Mouse (Mus musculus): ENCODE data around the gene Srebf2. TPM values are rescaled to one million over a fixed set of nuclear protein-coding genes. Genes with fewer than 3 reads are reported as not detected.

Gene Srebf2
- polyA plus RNA-seq, 1 experiment from 2014 or later: 161 TPM

- Histone ChIP-seq H3K4me1 (ENCODE audit: control insufficient read depth, insufficient read depth, low read length) (no peaks in the 10 kb centered on the region), H3K27me3 (ENCODE audit: control insufficient read depth, insufficient read depth, low read length) (no peaks in the 10 kb centered on the region), H3K36me3 (ENCODE audit: control insufficient read depth, insufficient read depth, low read length) (peaks cover 4% of the 10 kb centered on the region; the same call in 1 of the 2 replicates), H3K4me3 (replicated peaks; ENCODE audit: low read length) (no peak overlapping the region), H3K9ac (ENCODE audit: low read length) (no peak overlapping the region), H3K4me2 (ENCODE audit: low read depth, low read length) (no peak overlapping the region), H3K27ac (ENCODE audit: low read length) (no peak overlapping the region), H3K9me3 (replicated peaks; ENCODE audit: control insufficient read depth, low read length) (no peaks in the 10 kb centered on the region)
- WGBS: 49% methylated on average over 4 of the region's 4 CpGs
- no peak for ATAC-seq (ENCODE audit: insufficient read depth, low FRiP score)
Measured at GRCm38 (mm10) chr15:82138565-82138964, 8.4 kb upstream of the Srebf2 start.

- ATAC-seq (ENCODE audit: insufficient read depth, low FRiP score): no peak
- no peak overlapping the region for H3K9ac ChIP-seq (ENCODE audit: low read length)
- WGBS: 89% methylated on average over 8 of the region's 8 CpGs
- H3K27ac ChIP-seq (ENCODE audit: low read length): no peak overlapping the region
- H3K9me3 ChIP-seq (replicated peaks; ENCODE audit: control insufficient read depth, low read length): no peaks in the 10 kb centered on the region
- no peaks in the 10 kb centered on the region for H3K27me3 ChIP-seq (ENCODE audit: control insufficient read depth, insufficient read depth, low read length)
- H3K4me3 ChIP-seq (replicated peaks; ENCODE audit: low read length): no peak overlapping the region
- H3K36me3 ChIP-seq (ENCODE audit: control insufficient read depth, insufficient read depth, low read length): peaks cover 4% of the 10 kb centered on the region; the same call in 1 of the 2 replicates
- H3K4me2 ChIP-seq (ENCODE audit: low read depth, low read length): no peak overlapping the region
- H3K4me1 ChIP-seq (ENCODE audit: control insufficient read depth, insufficient read depth, low read length): no peaks in the 10 kb centered on the region
Measured at GRCm38 (mm10) chr15:82139196-82139595, 7.8 kb upstream of the Srebf2 start.

- Histone ChIP-seq H3K27me3 (ENCODE audit: control insufficient read depth, insufficient read depth, low read length) (no peaks in the 10 kb centered on the region), H3K36me3 (ENCODE audit: control insufficient read depth, insufficient read depth, low read length) (peaks cover 4% of the 10 kb centered on the region; the same call in 1 of the 2 replicates), H3K4me1 (ENCODE audit: control insufficient read depth, insufficient read depth, low read length) (peaks cover under 1% of the 10 kb centered on the region; the same call in 1 of the 2 replicates), H3K9ac (ENCODE audit: low read length) (no peak overlapping the region), H3K4me3 (replicated peaks; ENCODE audit: low read length) (no peak overlapping the region), H3K9me3 (replicated peaks; ENCODE audit: control insufficient read depth, low read length) (no peaks in the 10 kb centered on the region), H3K4me2 (ENCODE audit: low read depth, low read length) (no peak overlapping the region), H3K27ac (ENCODE audit: low read length) (no peak overlapping the region)
- ATAC-seq (ENCODE audit: insufficient read depth, low FRiP score): no peak
- WGBS: 78% methylated on average over 3 of the region's 3 CpGs
Measured at GRCm38 (mm10) chr15:82140355-82140754, 6.6 kb upstream of the Srebf2 start.

GRCm38 (mm10) chr15:82144157-82144556 lies 2.8 kb upstream of the Srebf2 start:
- 84% methylated on average over 5 of the region's 5 CpGs for WGBS
- H3K4me1 ChIP-seq (ENCODE audit: control insufficient read depth, insufficient read depth, low read length): peaks cover 22% of the 10 kb centered on the region
- no peak for ATAC-seq (ENCODE audit: insufficient read depth, low FRiP score)
- H3K4me3 ChIP-seq (replicated peaks; ENCODE audit: low read length): no peak overlapping the region
- peaks cover 4% of the 10 kb centered on the region; the same call in 1 of the 2 replicates for H3K36me3 ChIP-seq (ENCODE audit: control insufficient read depth, insufficient read depth, low read length)
- H3K4me2 ChIP-seq (ENCODE audit: low read depth, low read length): no peak overlapping the region
- no peak overlapping the region for H3K9ac ChIP-seq (ENCODE audit: low read length)
- no peaks in the 10 kb centered on the region for H3K9me3 ChIP-seq (replicated peaks; ENCODE audit: control insufficient read depth, low read length)
- no peak overlapping the region for H3K27ac ChIP-seq (ENCODE audit: low read length)
- H3K27me3 ChIP-seq (ENCODE audit: control insufficient read depth, insufficient read depth, low read length): no peaks in the 10 kb centered on the region

GRCm38 (mm10) chr15:82145408-82145807 lies 1.6 kb upstream of the Srebf2 start:
- no peak overlapping the region; the same call in 1 of the 2 replicates for H3K9ac ChIP-seq (ENCODE audit: low read length)
- no peak for ATAC-seq (ENCODE audit: insufficient read depth, low FRiP score)

GRCm38 (mm10) chr15:82145851-82146769 lies 871 bp upstream of the Srebf2 start:
- H3K9ac ChIP-seq (ENCODE audit: low read length): peak overlapping the region; percentile 55
- H3K4me3 ChIP-seq (replicated peaks; ENCODE audit: low read length): peak overlapping the region; percentile 86
- H3K27me3 ChIP-seq (ENCODE audit: control insufficient read depth, insufficient read depth, low read length): no peaks in the 10 kb centered on the region
- peaks cover under 1% of the 10 kb centered on the region; the same call in 1 of the 2 replicates for H3K36me3 ChIP-seq (ENCODE audit: control insufficient read depth, insufficient read depth, low read length)
- ATAC-seq (ENCODE audit: insufficient read depth, low FRiP score): no peak
- 7% methylated on average over 11 of the region's 11 CpGs for WGBS
- peak overlapping the region; percentile 95 for H3K27ac ChIP-seq (ENCODE audit: low read length)
- no peaks in the 10 kb centered on the region for H3K9me3 ChIP-seq (replicated peaks; ENCODE audit: control insufficient read depth, low read length)
- peaks cover 29% of the 10 kb centered on the region for H3K4me1 ChIP-seq (ENCODE audit: control insufficient read depth, insufficient read depth, low read length)
- peak overlapping the region; percentile 49 for H3K4me2 ChIP-seq (ENCODE audit: low read depth, low read length)

More at GRCm38 (mm10) chr15:82145408-82145807, 1.6 kb upstream of the Srebf2 start:
- Histone ChIP-seq H3K4me2 (ENCODE audit: low read depth, low read length) (no peak overlapping the region), H3K27ac (ENCODE audit: low read length) (peak overlapping the region; percentile 95), H3K9me3 (replicated peaks; ENCODE audit: control insufficient read depth, low read length) (no peaks in the 10 kb centered on the region), H3K27me3 (ENCODE audit: control insufficient read depth, insufficient read depth, low read length) (no peaks in the 10 kb centered on the region), H3K4me1 (ENCODE audit: control insufficient read depth, insufficient read depth, low read length) (peaks cover 27% of the 10 kb centered on the region), H3K36me3 (ENCODE audit: control insufficient read depth, insufficient read depth, low read length) (peaks cover 4% of the 10 kb centered on the region; the same call in 1 of the 2 replicates), H3K4me3 (replicated peaks; ENCODE audit: low read length) (no peak overlapping the region)
- WGBS: 25% methylated on average over 2 of the region's 2 CpGs

- WGBS: 0% methylated on average over 36 of the region's 50 CpGs
Measured at GRCm38 (mm10) chr15:82147611-82148111, 680 bp downstream of the Srebf2 start.

GRCm38 (mm10) chr15:82148510-82148911 lies 1.5 kb downstream of the Srebf2 start:
- Histone ChIP-seq H3K9me3 (replicated peaks; ENCODE audit: control insufficient read depth, low read length) (no peaks in the 10 kb centered on the region), H3K4me2 (ENCODE audit: low read depth, low read length) (peak overlapping the region; percentile 84), H3K27me3 (ENCODE audit: control insufficient read depth, insufficient read depth, low read length) (no peaks in the 10 kb centered on the region), H3K27ac (ENCODE audit: low read length) (peak overlapping the region; percentile 94), H3K36me3 (ENCODE audit: control insufficient read depth, insufficient read depth, low read length) (no peaks in the 10 kb centered on the region), H3K4me3 (replicated peaks; ENCODE audit: low read length) (peak overlapping the region; percentile 86), H3K9ac (ENCODE audit: low read length) (peak overlapping the region; percentile 93), H3K4me1 (ENCODE audit: control insufficient read depth, insufficient read depth, low read length) (peaks cover 37% of the 10 kb centered on the region)
- ATAC-seq (ENCODE audit: insufficient read depth, low FRiP score): no peak
- 16% methylated on average over 9 of the region's 9 CpGs for WGBS

More at GRCm38 (mm10) chr15:82147611-82148111, 680 bp downstream of the Srebf2 start:
- Histone ChIP-seq H3K36me3 (ENCODE audit: control insufficient read depth, insufficient read depth, low read length) (no peaks in the 10 kb centered on the region), H3K27me3 (ENCODE audit: control insufficient read depth, insufficient read depth, low read length) (no peaks in the 10 kb centered on the region), H3K4me1 (ENCODE audit: control insufficient read depth, insufficient read depth, low read length) (peaks cover 34% of the 10 kb centered on the region), H3K4me2 (ENCODE audit: low read depth, low read length) (peak overlapping the region; percentile 84), H3K27ac (ENCODE audit: low read length) (peak overlapping the region; percentile 94), H3K4me3 (replicated peaks; ENCODE audit: low read length) (peak overlapping the region; percentile 86), H3K9me3 (replicated peaks; ENCODE audit: control insufficient read depth, low read length) (no peaks in the 10 kb centered on the region), H3K9ac (ENCODE audit: low read length) (peak overlapping the region; percentile 93)
- ATAC-seq (ENCODE audit: insufficient read depth, low FRiP score): no peak

GRCm38 (mm10) chr15:82150042-82150441 lies 3.1 kb downstream of the Srebf2 start:
- Histone ChIP-seq H3K4me2 (ENCODE audit: low read depth, low read length) (no peak overlapping the region), H3K27ac (ENCODE audit: low read length) (no peak overlapping the region), H3K9me3 (replicated peaks; ENCODE audit: control insufficient read depth, low read length) (no peaks in the 10 kb centered on the region), H3K9ac (ENCODE audit: low read length) (no peak overlapping the region), H3K27me3 (ENCODE audit: control insufficient read depth, insufficient read depth, low read length) (no peaks in the 10 kb centered on the region), H3K36me3 (ENCODE audit: control insufficient read depth, insufficient read depth, low read length) (no peaks in the 10 kb centered on the region), H3K4me1 (ENCODE audit: control insufficient read depth, insufficient read depth, low read length) (peaks cover 45% of the 10 kb centered on the region), H3K4me3 (replicated peaks; ENCODE audit: low read length) (no peak overlapping the region)
- no peak for ATAC-seq (ENCODE audit: insufficient read depth, low FRiP score)

All from stomach, embryonic 16.5 days (tissue).